Mouse (Mus musculus): Measurements from ENCODE around the gene St13. TPM values are rescaled to one million over a fixed set of nuclear protein-coding genes. Genes with fewer than 3 reads are reported as not detected.

The St13 gene
- 10 to 100 TPM; 36.3 to 52.7 TPM for total RNA-seq (2023)

DNA sequence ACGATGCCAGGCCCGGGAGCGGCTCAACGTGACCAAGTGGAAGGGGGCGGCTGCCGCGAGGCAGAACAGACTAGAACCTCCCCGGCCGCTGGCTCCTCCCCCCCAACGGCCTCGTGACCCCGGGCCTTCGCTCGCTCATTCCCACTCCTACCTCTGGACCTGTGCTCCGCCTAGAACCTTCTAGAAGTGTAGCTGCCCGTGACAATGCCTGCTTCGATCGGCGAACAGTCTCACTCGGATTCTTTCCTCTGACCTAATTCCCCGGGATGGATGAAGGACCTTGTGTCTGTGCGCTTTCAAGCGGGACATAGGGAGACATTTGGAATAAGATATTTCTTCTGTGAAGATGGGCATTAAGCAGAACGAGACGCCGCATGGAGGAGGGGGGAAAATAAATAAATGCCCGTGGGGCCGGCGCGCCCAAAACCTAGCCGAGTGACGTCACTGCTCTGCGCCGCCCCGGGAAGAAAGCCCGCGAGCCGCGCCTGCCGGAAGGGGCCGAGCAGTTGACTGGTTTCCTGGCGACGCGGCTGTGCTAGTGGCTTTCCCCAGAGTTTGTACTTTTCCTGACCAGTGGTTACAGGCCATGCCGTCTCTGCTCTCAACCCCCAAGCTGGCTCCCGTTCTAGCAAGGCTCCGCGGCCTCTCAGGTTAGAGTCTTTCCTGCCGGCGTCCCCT lies at the start of gene St13, which contains the start of gene Xpnpep3:
Gene St13 (minus strand): TSS at position 440 of the 678 bp plus-strand sequence.
Gene Xpnpep3 (plus strand): TSS at position 501 of the 678 bp plus-strand sequence.

DNA sequence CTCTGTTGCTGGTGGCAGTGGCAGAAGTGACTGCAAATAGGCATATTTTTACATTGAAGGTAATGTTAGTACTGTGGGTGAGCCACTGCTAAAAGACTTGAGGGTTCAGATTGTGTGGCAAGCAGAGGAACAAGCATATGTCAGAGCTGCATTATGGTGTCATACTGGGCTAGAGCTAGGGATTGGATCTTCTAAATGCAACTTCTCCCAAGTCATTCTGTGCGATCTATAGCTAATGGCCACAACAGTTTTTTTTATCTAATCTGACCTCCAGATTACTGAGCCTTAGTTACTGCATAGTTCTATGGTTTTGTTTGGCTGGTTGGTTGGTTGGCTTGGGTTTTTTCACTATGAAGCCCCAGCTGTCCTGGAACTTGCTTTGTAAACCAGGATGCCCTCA lies 8.3 kb upstream of the St13 start, which contains the start of gene Dnajb7:
Gene Dnajb7 (minus strand): TSS at position 101 of the 400 bp plus-strand sequence.

GRCm38 (mm10) chr15:81360345-81361021 lies 39.4 kb downstream of the St13 start, which contains the start of gene Slc25a17:
TSS of gene Slc25a17 (minus strand) at chr15:81360812.

Other genes with a start within 250 kb of the St13 start
- gene Mrtfa, start 209.3 kb downstream of the St13 start, total RNA-seq (2023), result 100 to 1,000 TPM; 194 to 218 TPM
- not detected for gene Mchr1, start 164.6 kb downstream of the St13 start, total RNA-seq (2023)
- 10 to 100 TPM; 22.9 to 25.8 TPM for gene Slc25a17, start 39.3 kb downstream of the St13 start, total RNA-seq (2023)
- gene Xpnpep3, start 61 bp upstream of the St13 start, total RNA-seq (2023), result 10 to 100 TPM in 1 of 2 experiments, 1 to 10 TPM in 1; 9.1 to 11.2 TPM
- gene Dnajb7, start 8.2 kb upstream of the St13 start, total RNA-seq (2023), result not detected
- gene Rbx1, start 66.2 kb upstream of the St13 start, total RNA-seq (2023), result 10 to 100 TPM; 80.4 to 91.9 TPM
- 100 to 1,000 TPM; 173 to 179 TPM for gene Ep300, start 185.3 kb upstream of the St13 start, total RNA-seq (2023)

Data from neutrophil, adult 59 days (primary cell).